Mouse (Mus musculus): ENCODE results near the gene 1700010B08Rik.

DNA sequence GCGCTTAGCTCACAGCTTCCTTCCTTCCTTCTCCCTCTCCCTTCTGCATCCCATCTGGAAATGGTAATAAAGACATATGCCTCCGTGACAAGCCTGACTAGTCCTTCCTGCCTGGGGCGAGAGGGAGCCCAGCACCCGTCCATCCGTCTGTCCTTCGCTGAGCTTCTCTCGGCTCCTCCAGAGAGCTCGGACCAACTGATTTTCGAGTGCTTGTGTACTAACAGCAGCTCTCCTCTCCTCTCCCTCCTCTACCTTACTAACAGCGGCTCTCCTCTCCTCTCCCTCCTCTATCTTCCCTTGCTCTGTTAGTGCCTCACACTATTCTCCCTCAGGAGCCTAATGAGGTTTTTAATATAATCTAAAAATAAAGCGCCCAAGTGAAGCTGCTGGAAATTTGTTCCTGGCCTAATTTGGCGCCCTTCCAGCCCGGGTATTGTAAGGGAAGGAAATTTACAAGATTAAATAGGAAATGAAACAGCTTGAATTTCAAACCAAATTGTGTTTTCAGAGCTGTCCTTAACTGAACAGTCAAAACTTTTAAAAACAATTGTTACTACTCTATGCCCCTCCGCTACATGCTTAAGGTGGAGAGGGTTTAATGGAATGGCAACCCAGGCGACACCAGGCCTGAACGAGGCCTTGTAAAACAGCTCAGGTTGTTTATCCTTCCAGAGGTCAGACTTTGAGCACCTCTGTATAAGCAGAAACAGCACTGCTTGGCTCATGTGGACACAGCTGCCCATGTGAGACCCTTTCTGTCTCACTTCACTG is 16.9 kb upstream of the 1700010B08Rik start:
- TF ChIP-seq EP300 (IDR thresholded peaks at IDR 0.05): no peak
- no peak for TF ChIP-seq CTCF (IDR thresholded peaks at IDR 0.05)

Data from lung, postnatal 0 days (tissue).